Mouse (Mus musculus): Measurements from ENCODE around the gene Ebf4.

- TF ChIP-seq CTCF (IDR thresholded peaks at IDR 0.05; ENCODE audit: insufficient read depth, low read depth, low read length) (no peak), POLR2A (IDR thresholded peaks at IDR 0.05; ENCODE audit: insufficient read depth, low read depth, low read length) (no peak)
Observed at GRCm38 (mm10) chr2:130279600-130280091, 15.3 kb upstream of the Ebf4 start.
